Mouse (Mus musculus): ENCODE results near the gene Wdr24. TPM values are rescaled to one million over a fixed set of nuclear protein-coding genes. Genes with fewer than 3 reads are reported as not detected.
A peak's percentile ranks its signal among the peaks of the same experiment; 100 is the strongest.

The Wdr24 gene
- 10 to 100 TPM; 26.5 to 27.1 TPM for total RNA-seq (2021)

- DNase-seq (ENCODE audit: extremely low spot score in 1 of 2, low spot score in 1 of 2) = peak in 1 of 2 experiments; percentile 68
Measured at GRCm38 (mm10) chr17:25823452-25823851, at the start of gene Wdr24. Gene Wdr24 (plus strand): TSS chr17:25823627.

DNA sequence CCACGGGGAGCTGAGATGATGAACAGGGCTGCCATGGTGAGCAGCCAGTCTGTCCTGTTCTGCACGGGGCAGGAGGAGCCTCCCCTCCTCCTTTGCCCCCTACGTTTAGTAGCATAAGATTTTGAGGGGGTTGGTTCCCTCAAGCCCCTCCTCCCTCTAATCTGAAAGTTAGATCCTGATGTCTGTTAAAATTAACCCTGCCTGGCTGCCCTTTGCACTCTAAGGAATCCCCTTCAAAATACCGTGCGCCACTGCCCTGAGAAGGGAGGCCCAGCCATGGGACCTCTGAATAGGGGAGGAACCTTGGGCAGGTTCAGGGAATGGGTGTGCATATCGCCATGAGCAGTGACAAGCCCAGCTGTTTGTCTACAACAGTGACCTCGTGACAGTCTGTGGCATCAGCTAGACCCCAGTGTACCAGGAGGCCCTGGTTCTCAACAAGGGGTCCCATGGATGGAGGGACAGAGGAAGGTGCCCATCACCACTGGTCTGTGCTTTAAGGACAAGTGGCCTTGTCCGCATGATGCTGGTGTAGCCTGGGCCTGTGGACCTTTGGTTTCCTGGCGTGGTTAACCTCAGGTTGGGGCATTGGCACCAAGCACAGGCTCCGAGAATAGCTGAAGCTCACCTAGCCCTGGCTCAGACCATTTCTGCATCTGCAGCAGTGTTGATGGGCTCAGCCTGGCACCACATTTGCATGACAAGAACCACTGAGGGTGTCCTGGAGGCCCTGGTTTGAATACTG is 47.9 kb upstream of the Wdr24 start:
- no peak for DNase-seq (ENCODE audit: extremely low spot score in 1 of 2, low spot score in 1 of 2)

DNA sequence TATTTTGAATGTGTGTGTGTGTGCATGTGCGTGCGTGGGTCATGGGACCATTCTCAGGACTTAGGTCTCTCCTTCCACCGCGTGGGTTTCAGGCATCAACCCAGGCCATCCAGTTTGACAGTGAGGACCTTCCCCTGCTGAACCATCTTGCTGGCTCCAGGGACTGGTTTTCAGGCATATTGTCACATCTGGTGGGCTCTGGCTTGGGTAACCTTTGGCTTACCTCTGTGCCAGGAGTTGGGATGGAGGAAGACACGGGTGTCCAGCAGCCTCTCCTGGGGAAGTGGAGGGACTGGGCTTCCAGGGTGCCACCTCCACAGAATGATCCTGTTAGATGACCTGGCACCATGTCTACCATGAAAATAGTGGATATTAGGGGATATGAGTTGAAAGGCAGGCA is 45.5 kb upstream of the Wdr24 start:
- DNase-seq (ENCODE audit: extremely low spot score in 1 of 2, low spot score in 1 of 2) = no peak

DNA sequence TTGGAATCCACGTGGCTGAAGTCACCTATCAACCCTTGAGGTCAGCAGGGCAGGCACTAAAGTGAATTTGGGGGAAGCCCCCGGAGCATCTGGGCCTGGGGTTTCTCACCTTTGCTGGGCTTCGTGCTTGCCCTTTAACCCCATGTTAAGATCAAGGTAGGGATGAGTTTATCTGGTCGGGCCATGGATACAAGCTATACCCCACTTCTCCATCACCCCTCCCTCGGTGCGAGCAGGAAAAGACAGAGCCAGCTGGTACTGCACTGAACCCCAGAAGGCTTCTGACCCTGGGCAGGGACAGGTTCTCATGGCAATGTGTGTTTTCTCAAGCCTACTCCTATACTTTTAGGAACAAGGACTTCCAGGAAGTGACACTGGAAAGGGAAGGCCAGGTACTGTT is 42.1 kb upstream of the Wdr24 start:
- DNase-seq (ENCODE audit: extremely low spot score in 1 of 2, low spot score in 1 of 2) = no peak

DNA sequence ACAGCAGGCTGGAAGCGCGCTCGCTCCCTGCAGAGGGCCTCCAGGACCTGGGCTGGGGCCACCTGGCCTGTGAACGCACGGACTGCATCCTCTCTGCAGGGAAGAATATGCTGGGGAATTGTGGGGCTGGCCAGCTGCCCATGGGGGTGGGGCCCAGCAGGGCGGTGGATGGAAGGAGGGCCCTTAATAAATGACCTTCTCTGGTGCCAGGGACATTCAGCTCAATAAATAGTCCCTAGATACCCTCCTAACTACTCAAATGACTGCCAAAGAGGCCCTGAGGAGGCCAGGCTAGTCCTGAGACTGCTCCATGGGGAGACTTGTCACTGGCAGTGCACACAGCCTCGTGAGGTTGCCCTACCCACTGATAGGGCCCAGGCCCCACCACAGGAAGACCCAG is 40.3 kb upstream of the Wdr24 start:
- peak in 1 of 2 experiments; percentile 29 for DNase-seq (ENCODE audit: extremely low spot score in 1 of 2, low spot score in 1 of 2)

GRCm38 (mm10) chr17:25783861-25784574 is 39.4 kb upstream of the Wdr24 start:
- DNase-seq (ENCODE audit: extremely low spot score in 1 of 2, low spot score in 1 of 2) = peak in 1 of 2 experiments; percentile 12

GRCm38 (mm10) chr17:25785281-25785745 is 38.1 kb upstream of the Wdr24 start, which contains the start of gene Haghl:
Gene Haghl (minus strand): TSS chr17:25785673.
- DNase-seq (ENCODE audit: extremely low spot score in 1 of 2, low spot score in 1 of 2) = peak; percentile 96 to 97

GRCm38 (mm10) chr17:25786280-25786679 is 37.1 kb upstream of the Wdr24 start, which contains the start of gene Ccdc78:
Gene Ccdc78 (plus strand): TSS chr17:25786580.
- no peak for DNase-seq (ENCODE audit: extremely low spot score in 1 of 2, low spot score in 1 of 2)

DNA sequence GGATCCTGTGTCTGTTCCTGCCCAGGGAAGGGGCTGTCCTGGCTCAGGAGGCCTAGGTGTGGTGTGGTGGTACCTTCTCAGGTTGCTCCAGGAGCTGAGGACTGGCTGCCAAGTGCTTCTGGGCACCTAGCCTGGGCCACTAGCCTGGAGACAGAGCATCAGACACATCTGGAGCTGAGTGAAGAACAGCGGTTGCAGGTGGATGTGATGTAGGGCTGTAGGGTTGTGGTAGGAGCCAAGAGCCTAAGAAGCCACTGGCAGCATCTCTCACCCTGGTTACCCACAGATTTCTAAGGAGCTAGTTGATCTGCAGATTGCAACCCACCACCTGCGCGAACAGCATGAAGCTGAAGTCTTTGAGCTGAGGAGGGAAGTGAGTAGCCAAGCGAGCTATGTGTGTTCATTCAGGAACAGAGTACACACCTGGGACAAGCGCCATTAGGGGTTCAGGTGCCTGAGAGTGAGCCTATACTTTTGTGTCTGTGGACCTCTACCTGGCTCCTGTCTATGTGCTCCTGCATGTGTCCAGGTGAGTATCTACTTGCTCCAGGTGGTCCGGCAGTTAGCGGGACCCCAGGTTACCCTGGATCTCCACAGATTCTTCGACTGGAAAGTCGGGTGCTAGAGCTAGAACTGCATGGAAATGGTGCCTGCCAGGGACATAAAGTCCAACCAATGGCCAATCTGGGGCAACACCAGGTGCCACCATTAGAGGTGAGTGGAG is 36.5 kb upstream of the Wdr24 start:
- peak in 1 of 2 experiments; percentile 5 for DNase-seq (ENCODE audit: extremely low spot score in 1 of 2, low spot score in 1 of 2)

DNA sequence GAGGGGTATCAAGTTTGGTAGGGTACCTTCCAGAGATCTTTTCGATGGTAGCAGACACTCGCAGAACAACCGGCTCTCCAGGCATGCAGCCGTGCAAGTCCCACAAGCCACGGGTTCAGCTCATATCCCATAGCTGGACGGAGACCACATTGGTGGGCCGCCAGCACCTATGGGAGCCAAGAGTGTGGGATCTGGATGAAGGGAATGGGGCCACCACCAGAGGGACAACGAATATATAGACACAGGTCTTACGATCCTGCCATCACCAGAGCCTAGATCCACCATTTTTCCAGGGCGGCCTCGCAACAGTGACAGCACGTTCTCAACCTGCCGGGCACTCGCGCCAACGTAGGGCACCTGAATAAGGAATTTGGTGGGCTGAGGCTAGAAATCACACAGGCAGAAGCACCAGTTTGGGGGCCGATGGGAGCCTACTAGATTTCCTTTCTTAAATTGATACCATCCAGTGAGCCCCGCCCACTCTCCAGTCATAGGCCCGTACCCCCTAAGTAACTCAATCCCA is 32.0 kb upstream of the Wdr24 start:
- DNase-seq (ENCODE audit: extremely low spot score in 1 of 2, low spot score in 1 of 2) = peak in 1 of 2 experiments; percentile 17

DNA sequence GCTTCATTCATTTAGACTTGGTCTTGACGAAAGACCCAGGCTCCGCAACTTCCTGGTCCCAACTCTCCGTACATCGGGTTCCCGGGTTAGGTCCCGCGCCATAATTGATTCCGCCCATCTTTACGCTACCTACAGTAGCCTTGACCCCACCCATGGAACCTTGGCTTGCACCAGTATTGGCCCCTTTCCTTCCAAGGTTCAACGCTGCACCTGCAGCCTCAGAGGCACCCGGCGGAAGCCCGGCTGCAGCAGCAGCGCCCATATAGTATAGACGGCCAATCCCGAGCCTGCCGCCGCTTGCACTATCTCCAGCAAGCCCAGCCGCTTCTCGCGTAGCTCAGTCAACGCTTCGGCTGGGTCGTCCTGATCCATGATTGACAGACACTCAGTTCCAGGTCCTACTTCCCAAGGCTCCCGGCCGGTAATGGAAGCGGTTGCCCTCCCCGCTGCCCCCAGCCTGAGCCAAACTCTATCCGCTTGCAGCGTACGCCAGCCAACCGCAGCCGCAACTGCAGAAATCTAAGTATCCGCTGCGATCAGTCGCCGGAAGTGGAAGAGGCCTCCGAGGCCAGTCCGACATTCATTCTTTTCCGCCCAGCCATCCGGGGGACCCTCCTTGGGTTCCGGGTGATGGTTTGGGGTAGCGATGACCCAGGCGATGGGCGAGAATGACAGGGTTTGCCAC is 31.4 kb upstream of the Wdr24 start:
- DNase-seq (ENCODE audit: extremely low spot score in 1 of 2, low spot score in 1 of 2) = peak; percentile 84 to 88

- peak; percentile 52 to 61 for DNase-seq (ENCODE audit: extremely low spot score in 1 of 2, low spot score in 1 of 2)
Measured at GRCm38 (mm10) chr17:25792615-25793014, 30.8 kb upstream of the Wdr24 start, which contains the start of gene Fam173a. Gene Fam173a (minus strand): TSS chr17:25792901.

DNA sequence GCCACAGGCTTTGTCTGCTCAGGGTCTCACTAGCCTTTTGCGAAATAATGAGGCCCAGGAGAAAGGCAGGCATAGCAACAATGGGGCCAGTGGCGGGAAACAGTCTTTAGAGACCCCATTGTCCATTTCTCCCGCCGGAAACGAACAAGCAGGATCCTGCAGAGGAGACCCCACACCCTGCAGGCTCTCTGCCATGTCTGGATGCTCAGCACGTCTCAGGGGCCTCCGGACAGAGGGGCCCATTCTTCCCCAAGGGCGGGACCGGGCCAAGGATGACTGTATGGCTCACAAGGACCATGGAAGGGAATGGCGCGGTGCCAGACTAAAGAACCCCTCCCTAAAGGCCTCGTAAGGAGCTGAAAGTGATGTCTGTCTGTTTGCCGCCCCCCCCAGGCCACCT is 29.2 kb upstream of the Wdr24 start:
- DNase-seq (ENCODE audit: extremely low spot score in 1 of 2, low spot score in 1 of 2) = no peak

DNA sequence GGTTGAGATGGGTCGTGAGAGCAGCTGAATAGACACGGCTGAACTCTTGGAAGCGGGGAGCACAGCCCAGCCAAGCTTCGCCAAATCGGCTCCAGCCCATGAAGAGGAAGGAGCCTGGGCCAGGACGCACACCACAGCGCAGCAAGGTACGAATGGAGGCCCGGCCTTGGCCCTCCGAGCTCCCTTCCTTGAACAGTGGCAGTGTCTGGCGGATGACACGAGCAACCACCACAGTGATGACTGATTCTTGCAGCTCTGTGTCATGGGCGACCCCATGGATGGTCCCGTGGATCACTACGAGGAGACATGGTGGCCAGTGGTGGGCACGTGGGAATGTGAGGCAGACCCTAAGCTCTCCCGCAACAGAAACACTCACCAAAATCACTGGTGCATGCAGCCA is 28.4 kb upstream of the Wdr24 start:
- DNase-seq (ENCODE audit: extremely low spot score in 1 of 2, low spot score in 1 of 2) = no peak

- DNase-seq (ENCODE audit: extremely low spot score in 1 of 2, low spot score in 1 of 2) = no peak
Measured at GRCm38 (mm10) chr17:25795609-25796092, 27.8 kb upstream of the Wdr24 start, which contains the start of gene AC134908.4. Gene AC134908.4 (minus strand): TSS chr17:25795659.

GRCm38 (mm10) chr17:25796211-25796771 is 27.1 kb upstream of the Wdr24 start:
- DNase-seq (ENCODE audit: extremely low spot score in 1 of 2, low spot score in 1 of 2) = no peak

- peak in 1 of 2 experiments; percentile 67 for DNase-seq (ENCODE audit: extremely low spot score in 1 of 2, low spot score in 1 of 2)
Measured at GRCm38 (mm10) chr17:25796951-25797369, 26.5 kb upstream of the Wdr24 start, which contains the start of gene Metrn. Gene Metrn (minus strand): TSS chr17:25797136.

DNA sequence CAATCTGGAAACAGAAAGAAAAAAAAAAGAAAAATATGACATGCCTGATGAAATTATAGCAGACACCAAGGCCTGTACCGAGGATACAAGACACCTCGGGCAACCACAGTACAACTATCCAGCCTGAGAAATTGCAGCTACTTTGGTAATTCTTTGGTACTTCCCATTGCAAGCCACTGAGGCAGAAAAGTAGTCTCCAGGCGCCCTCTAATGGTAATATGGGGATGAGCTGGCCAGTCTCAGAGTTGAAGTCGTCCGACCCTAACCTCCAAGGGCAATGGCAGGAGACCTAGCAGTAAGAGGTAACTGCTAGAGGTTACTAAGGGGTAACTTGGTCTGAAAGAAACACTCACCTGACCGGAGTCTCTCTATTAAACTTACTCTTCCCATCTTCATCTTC is 22.4 kb upstream of the Wdr24 start:
- DNase-seq (ENCODE audit: extremely low spot score in 1 of 2, low spot score in 1 of 2) = peak in 1 of 2 experiments; percentile 61

GRCm38 (mm10) chr17:25802825-25803517 is 20.5 kb upstream of the Wdr24 start:
- peak; percentile 66 to 71 for DNase-seq (ENCODE audit: extremely low spot score in 1 of 2, low spot score in 1 of 2)

Data from layer of hippocampus, postnatal 25 days (tissue).